Mouse (Mus musculus) adrenal gland, adult 2 months (tissue): ENCODE results near the gene Awat2. TPM values are rescaled to one million over a fixed set of nuclear protein-coding genes. Genes with fewer than 3 reads are reported as not detected.
"Not testable (repeated sequence)": the region's sequence is repeated elsewhere in the genome, so short reads cannot be mapped to it uniquely, and the experiment has no call there.

Experiments
- DNase-seq: peaks from one replicate; pipeline ENCODE4 v3.0.0; 2021
- long read RNA-seq: library from polyadenylated mRNA; stranded (forward); transcript quantifications from one replicate; pipeline ENCODE4 v2.0.0, GENCODE M21; 2021
- microRNA-seq, 2 experiments: library from miRNA; unstranded; fragments of <30 nt; microRNA quantifications; one replicate each; pipeline ENCODE4 v1.2.0; 2021
- polyA plus RNA-seq: library from polyadenylated mRNA; depleted of rRNA; stranded (reverse); fragments of >200 nt; gene quantifications from 2 replicates; pipeline ENCODE4 v1.2.3, GENCODE M21; 2012; rRNA removed
- total RNA-seq, 2 experiments: library from RNA; stranded (reverse); gene quantifications; 2 replicates each; pipeline ENCODE4 v1.2.3; 2021

Awat2 gene
- total RNA-seq (under 1 TPM; 0.40 to 0.83 TPM), polyA plus RNA-seq (0.30 and 0.42 TPM in 2 replicates)
- long read RNA-seq, partial matches to known transcripts: 0 of 2 reads
- long read RNA-seq, other reads (novel, unspliced or antisense): 2 of 2 reads

GRCm38 (mm10) chrX:100442617-100443016 lies at the start of gene Awat2:
TSS of gene Awat2 (minus strand) at chrX:100442717.
- DNase-seq: not testable (repeated sequence)

- DNase-seq: peak; percentile 70
These were observed 37.8 kb upstream of the Awat2 start for GRCm38 (mm10) chrX:100480317-100480716.

GRCm38 (mm10) chrX:100475569-100476223 lies 33.2 kb upstream of the Awat2 start:
- peak; percentile 16 for DNase-seq

GRCm38 (mm10) chrX:100471491-100471890 lies 29.0 kb upstream of the Awat2 start:
- peak; percentile 66 for DNase-seq

- peak; percentile 28 for DNase-seq
These were observed 27.6 kb upstream of the Awat2 start for GRCm38 (mm10) chrX:100470126-100470525.

GRCm38 (mm10) chrX:100468047-100468446 lies 25.5 kb upstream of the Awat2 start:
- DNase-seq: no peak

- no peak for DNase-seq
These were observed 1.0 kb upstream of the Awat2 start for GRCm38 (mm10) chrX:100443532-100443931.

GRCm38 (mm10) chrX:100432311-100432710 lies 10.2 kb downstream of the Awat2 start:
- no peak for DNase-seq

- DNase-seq: no peak
These were observed 13.8 kb downstream of the Awat2 start, which contains the start of gene Otud6a for GRCm38 (mm10) chrX:100428693-100429092. TSS of gene Otud6a (plus strand) at chrX:100429013.

- DNase-seq: no peak
These were observed 33.3 kb downstream of the Awat2 start for GRCm38 (mm10) chrX:100409245-100409644.

- DNase-seq: no peak
These were observed 40.9 kb downstream of the Awat2 start for GRCm38 (mm10) chrX:100401657-100402056.

GRCm38 (mm10) chrX:100400900-100401299 lies 41.6 kb downstream of the Awat2 start:
- DNase-seq: no peak

GRCm38 (mm10) chrX:100395026-100395425 lies 47.5 kb downstream of the Awat2 start:
- DNase-seq: peak; percentile 52

GRCm38 (mm10) chrX:100394223-100394861 lies 48.2 kb downstream of the Awat2 start:
- no peak for DNase-seq

GRCm38 (mm10) chrX:100392304-100392703 lies 50.2 kb downstream of the Awat2 start:
- DNase-seq: peak; percentile 13

- DNase-seq: no peak
These were observed 52.6 kb downstream of the Awat2 start for GRCm38 (mm10) chrX:100389887-100390286.

- no peak for DNase-seq
These were observed 85.5 kb downstream of the Awat2 start for GRCm38 (mm10) chrX:100356974-100357373.

Small RNAs within 50 kb of the gene (microRNA-seq; reads per million reads assigned to microRNA genes)
- gene Mir676: 2,722 to 3,296 reads per million in 2 experiments

Other genes starting within 250 kb of the Awat2 start
- not detected for gene Otud6a, start 13.7 kb downstream of the Awat2 start, total RNA-seq
- not detected in 2 replicates for gene Otud6a, start 13.7 kb downstream of the Awat2 start, polyA plus RNA-seq
- gene Igbp1, start 51.6 kb upstream of the Awat2 start, total RNA-seq: 10 to 100 TPM; 60.0 to 69.0 TPM
- gene Igbp1, start 51.6 kb upstream of the Awat2 start, polyA plus RNA-seq: 5.7 and 6.7 TPM in 2 replicates
- not detected for gene Dgat2l6, start 82.1 kb upstream of the Awat2 start, total RNA-seq
- gene Dgat2l6, start 82.1 kb upstream of the Awat2 start, polyA plus RNA-seq: not detected in 2 replicates
- gene Awat1, start 129.5 kb upstream of the Awat2 start, total RNA-seq: not detected
- gene Awat1, start 129.5 kb upstream of the Awat2 start, polyA plus RNA-seq: not detected in 2 replicates
- under 1 TPM in 1 of 2 experiments, not detected in 1; 0.09 TPM for gene P2ry4, start 152.2 kb upstream of the Awat2 start, total RNA-seq
- gene P2ry4, start 152.2 kb upstream of the Awat2 start, polyA plus RNA-seq: not detected in 2 replicates
- not detected for gene Arr3, start 162.8 kb upstream of the Awat2 start, total RNA-seq
- not detected in 2 replicates for gene Arr3, start 162.8 kb upstream of the Awat2 start, polyA plus RNA-seq
- under 1 TPM; 0.35 to 0.86 TPM for gene Kif4, start 183.0 kb upstream of the Awat2 start, total RNA-seq
- gene Kif4, start 183.0 kb upstream of the Awat2 start, polyA plus RNA-seq: 0.03 and 0.20 TPM in 2 replicates
- 10 to 100 TPM; 57.9 to 58.0 TPM for gene Pdzd11, start 183.9 kb upstream of the Awat2 start, total RNA-seq
- gene Pdzd11, start 183.9 kb upstream of the Awat2 start, polyA plus RNA-seq: 10.4 and 10.6 TPM in 2 replicates